Mouse (Mus musculus) hindbrain, postnatal 0 days (tissue): ENCODE results near the gene Abcb4. TPM values are rescaled to one million over a fixed set of nuclear protein-coding genes. Genes with fewer than 3 reads are reported as not detected.

Experiments
- ATAC-seq: fragments of 200-750 bp; cut with Nextera tagmentation; 2 replicates; pipeline ENCODE4 v1.8.0; 2017; ENCODE audit warnings: mild to moderate bottlenecking, moderate TSS enrichment, moderate library complexity
- DNase-seq: peaks from one replicate; pipeline ENCODE4 v3.0.0-alpha.2; 2015; ENCODE audit warnings: low spot score
- H3K27ac ChIP-seq: fragments of 300-500 bp; sonication (generic); 2 replicates; pipeline ENCODE4 v1.5.1; 2014; ENCODE audit warnings: mild to moderate bottlenecking
- H3K27me3 ChIP-seq: fragments of 300-500 bp; sonication (generic); 2 replicates; pipeline ENCODE4 v1.6.1; 2014; ENCODE audit warnings: low read length, mixed read lengths; ENCODE audit not compliant: insufficient read depth
- H3K36me3 ChIP-seq: fragments of 300-500 bp; sonication (generic); 2 replicates; pipeline ENCODE4 v1.6.1; 2014; ENCODE audit warnings: low read length, mixed read lengths; ENCODE audit not compliant: insufficient read depth
- H3K4me1 ChIP-seq: fragments of 300-500 bp; sonication (generic); 2 replicates; pipeline ENCODE4 v1.6.1; 2014; ENCODE audit warnings: antibody characterized with exemption, low read length, mixed read lengths; ENCODE audit not compliant: insufficient read depth
- H3K4me2 ChIP-seq: fragments of 300-500 bp; sonication (generic); 2 replicates; pipeline ENCODE4 v1.6.1; 2014; ENCODE audit warnings: low read depth, mild to moderate bottlenecking, low read length, moderate library complexity, mixed read lengths
- H3K4me3 ChIP-seq: fragments of 300-500 bp; sonication (generic); 2 replicates; pipeline ENCODE4 v1.5.1; 2014; ENCODE audit warnings: low read length
- H3K9ac ChIP-seq: fragments of 300-500 bp; sonication (generic); replicated peaks from 2 replicates; pipeline ENCODE4 v1.6.1; 2014; ENCODE audit warnings: mild to moderate bottlenecking, low read length, moderate library complexity, mixed read lengths
- H3K9me3 ChIP-seq: fragments of 300-500 bp; sonication (generic); 2 replicates; pipeline ENCODE4 v1.6.1; 2016; ENCODE audit warnings: low read length, mixed read lengths
- CTCF ChIP-seq: IDR thresholded peaks from 2 replicates; pipeline ENCODE4 v1.5.1; 2016; ENCODE audit warnings: antibody characterized with exemption, control low read depth, low read depth
- WGBS: fragments of 180-500 bp; shearing (Covaris S2); extraction: QIAGEN DNeasy Blood & Tissue Kit; methylation state at CpG from one replicate; pipeline ENCODE4 v1.1.7; 2014; 5-methylcytosine and 5-hydroxymethylcytosine counted together
- polyA plus RNA-seq: library from polyadenylated mRNA; unstranded; fragments of >200 nt; fragmentation: Nextera tagmentation; extraction: Ambion mirVana; gene quantifications from 2 replicates; pipeline ENCODE4 v1.2.1, GENCODE M21; 2015
- total RNA-seq: library from RNA; depleted of rRNA; stranded (reverse); fragments of >200 nt; gene quantifications from 2 replicates; pipeline ENCODE4 v1.2.3, GENCODE M21; 2014

Abcb4 gene
- total and polyA plus RNA-seq, 2 experiments from 2014 or later, result 1.2 to 1.4 TPM

GRCm38 (mm10) chr5:8866366-8866765, 27.2 kb upstream of the Abcb4 start:
- ATAC-seq (no peak), DNase-seq (no peak)
- Histone ChIP-seq H3K9ac (no peak overlapping the region), H3K36me3 (no peaks in the 10 kb centered on the region), H3K4me1 (no peaks in the 10 kb centered on the region), H3K4me3 (no peak overlapping the region), H3K27me3 (no peaks in the 10 kb centered on the region), H3K9me3 (no peaks in the 10 kb centered on the region), H3K4me2 (no peak overlapping the region), H3K27ac (no peak overlapping the region)
- no peak for TF ChIP-seq CTCF
- 87% methylated on average over 5 of the region's 5 CpGs for WGBS

GRCm38 (mm10) chr5:8868019-8868418, 25.5 kb upstream of the Abcb4 start:
- no peak overlapping the region for H3K27ac ChIP-seq
- ATAC-seq, result no peak
- H3K9ac ChIP-seq, result no peak overlapping the region
- peak; percentile 53 for TF ChIP-seq CTCF
- no peak overlapping the region for H3K4me3 ChIP-seq
- WGBS, result 5% methylated on average over 1 of the region's 1 CpGs
- peak; percentile 46 for DNase-seq
- no peaks in the 10 kb centered on the region for H3K36me3 ChIP-seq
- H3K4me1 ChIP-seq, result no peaks in the 10 kb centered on the region
- no peak overlapping the region for H3K4me2 ChIP-seq
- H3K9me3 ChIP-seq, result no peaks in the 10 kb centered on the region
- no peaks in the 10 kb centered on the region for H3K27me3 ChIP-seq

GRCm38 (mm10) chr5:8872979-8873915, 20.3 kb upstream of the Abcb4 start:
- TF ChIP-seq CTCF, result no peak
- H3K4me2 ChIP-seq, result no peak overlapping the region
- H3K4me3 ChIP-seq, result no peak overlapping the region
- no peaks in the 10 kb centered on the region for H3K36me3 ChIP-seq
- H3K9me3 ChIP-seq, result no peaks in the 10 kb centered on the region
- no peak overlapping the region for H3K9ac ChIP-seq
- ATAC-seq (no peak), DNase-seq (no peak)
- no peaks in the 10 kb centered on the region for H3K4me1 ChIP-seq
- no peak overlapping the region for H3K27ac ChIP-seq
- no peaks in the 10 kb centered on the region for H3K27me3 ChIP-seq
- WGBS, result 88% methylated on average over 6 of the region's 6 CpGs

- 87% methylated on average over 2 of the region's 2 CpGs for WGBS
- no peak overlapping the region for H3K4me3 ChIP-seq
- no peak overlapping the region for H3K9ac ChIP-seq
- ATAC-seq (no peak), DNase-seq (no peak)
- no peaks in the 10 kb centered on the region for H3K9me3 ChIP-seq
- H3K4me2 ChIP-seq, result no peak overlapping the region
- H3K27ac ChIP-seq, result no peak overlapping the region
- no peak for TF ChIP-seq CTCF
- H3K27me3 ChIP-seq, result no peaks in the 10 kb centered on the region
- H3K36me3 ChIP-seq, result no peaks in the 10 kb centered on the region
- no peaks in the 10 kb centered on the region for H3K4me1 ChIP-seq
Observed at GRCm38 (mm10) chr5:8877086-8877485, 16.4 kb upstream of the Abcb4 start.

- DNase-seq (no peak), ATAC-seq (no peak)
- Histone ChIP-seq H3K27ac (no peak overlapping the region), H3K36me3 (no peaks in the 10 kb centered on the region), H3K4me3 (no peak overlapping the region), H3K9ac (no peak overlapping the region), H3K4me2 (no peak overlapping the region), H3K27me3 (no peaks in the 10 kb centered on the region), H3K4me1 (no peaks in the 10 kb centered on the region), H3K9me3 (no peaks in the 10 kb centered on the region)
- 76% methylated on average over 5 of the region's 5 CpGs for WGBS
- no peak for TF ChIP-seq CTCF
Observed at GRCm38 (mm10) chr5:8877800-8878199, 15.7 kb upstream of the Abcb4 start.

GRCm38 (mm10) chr5:8885837-8886236, 7.7 kb upstream of the Abcb4 start:
- Histone ChIP-seq H3K4me3 (no peak overlapping the region), H3K9ac (no peak overlapping the region), H3K4me1 (no peaks in the 10 kb centered on the region), H3K36me3 (no peaks in the 10 kb centered on the region), H3K27ac (no peak overlapping the region), H3K9me3 (no peaks in the 10 kb centered on the region), H3K4me2 (no peak overlapping the region), H3K27me3 (no peaks in the 10 kb centered on the region)
- 82% methylated on average over 2 of the region's 2 CpGs for WGBS
- no peak for TF ChIP-seq CTCF
- ATAC-seq, result no peak
- DNase-seq, result no peak

- DNase-seq (peak; percentile 39), ATAC-seq (no peak; the same call in 1 of the 2 replicates)
- H3K4me3 ChIP-seq, result peak overlapping the region; percentile 63
- no peaks in the 10 kb centered on the region for H3K27me3 ChIP-seq
- no peak overlapping the region for H3K27ac ChIP-seq
- peak overlapping the region; percentile 88 for H3K4me2 ChIP-seq
- WGBS, result 7% methylated on average over 15 of the region's 15 CpGs
- H3K36me3 ChIP-seq, result no peaks in the 10 kb centered on the region
- no peaks in the 10 kb centered on the region for H3K4me1 ChIP-seq
- no peak for TF ChIP-seq CTCF
- peak overlapping the region; percentile 56 for H3K9ac ChIP-seq
- H3K9me3 ChIP-seq, result no peaks in the 10 kb centered on the region
Observed at GRCm38 (mm10) chr5:8894104-8894425, 548 bp downstream of the Abcb4 start.
